Mouse (Mus musculus): ENCODE data around the gene Cpeb4.
"Not testable (repeated sequence)": the region's sequence is repeated elsewhere in the genome, so short reads cannot be mapped to it uniquely, and the experiment has no call there.

The Cpeb4 gene

DNA sequence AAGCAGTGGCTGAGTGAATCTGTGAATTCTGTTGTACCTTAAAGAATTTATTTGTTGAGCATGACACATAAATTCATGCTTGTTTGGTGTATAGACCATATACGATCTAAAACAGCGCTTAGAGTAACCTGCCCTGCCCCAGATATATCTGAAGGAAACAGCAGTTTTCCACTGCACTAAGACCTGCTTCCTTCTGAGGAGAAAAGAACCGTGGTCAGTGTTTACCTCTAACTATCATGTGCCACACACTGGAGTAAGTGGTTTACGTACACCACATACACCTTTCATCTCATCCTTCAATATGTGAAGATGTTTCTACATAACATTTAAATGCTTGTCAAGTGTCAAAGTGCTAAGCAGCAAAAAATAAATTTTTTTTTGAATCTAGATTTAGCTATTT, 102.1 kb downstream of the Cpeb4 start:
- DNase-seq (ENCODE audit: extremely low spot score, low spot score), result no peak

DNA sequence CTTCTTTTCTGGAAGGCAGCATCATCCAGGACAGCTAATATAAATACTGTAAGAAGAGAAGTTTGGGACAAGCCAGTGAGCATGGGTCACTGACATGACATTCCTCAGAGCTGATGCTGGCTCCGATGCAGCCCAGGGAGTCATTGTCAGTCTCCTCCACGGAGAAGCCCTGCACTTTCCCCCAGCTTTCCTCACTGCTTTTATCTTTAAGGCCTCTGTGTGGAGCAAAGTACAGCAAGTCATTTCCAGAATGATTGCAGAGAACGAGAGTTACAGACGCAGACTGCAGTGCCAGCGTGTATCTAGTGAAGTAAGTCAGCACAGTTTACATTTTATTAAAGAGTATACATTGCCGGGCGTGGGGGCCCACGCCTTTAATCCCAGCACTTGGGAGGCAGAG, 102.8 kb downstream of the Cpeb4 start:
- no peak for DNase-seq (ENCODE audit: extremely low spot score, low spot score)

DNA sequence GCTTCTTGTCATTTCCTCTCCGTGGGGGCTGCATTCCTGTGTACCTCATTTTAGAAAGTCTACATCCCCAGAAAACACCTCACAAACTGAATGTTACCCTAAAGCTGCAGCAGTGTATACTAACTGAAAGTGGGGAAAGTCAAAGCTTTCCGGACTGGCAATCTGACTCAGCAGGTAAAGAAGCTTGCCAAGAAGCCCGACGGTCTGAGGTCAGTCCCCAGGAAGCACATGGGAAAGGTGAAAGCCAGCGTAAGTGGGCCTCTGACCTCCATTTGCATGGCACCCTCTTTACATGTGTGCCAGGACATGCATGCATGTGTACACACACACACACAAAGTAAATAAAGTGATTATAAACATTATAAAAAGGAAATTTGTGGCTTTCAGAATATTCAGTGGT, 103.7 kb downstream of the Cpeb4 start:
- DNase-seq (ENCODE audit: extremely low spot score, low spot score), result no peak

DNA sequence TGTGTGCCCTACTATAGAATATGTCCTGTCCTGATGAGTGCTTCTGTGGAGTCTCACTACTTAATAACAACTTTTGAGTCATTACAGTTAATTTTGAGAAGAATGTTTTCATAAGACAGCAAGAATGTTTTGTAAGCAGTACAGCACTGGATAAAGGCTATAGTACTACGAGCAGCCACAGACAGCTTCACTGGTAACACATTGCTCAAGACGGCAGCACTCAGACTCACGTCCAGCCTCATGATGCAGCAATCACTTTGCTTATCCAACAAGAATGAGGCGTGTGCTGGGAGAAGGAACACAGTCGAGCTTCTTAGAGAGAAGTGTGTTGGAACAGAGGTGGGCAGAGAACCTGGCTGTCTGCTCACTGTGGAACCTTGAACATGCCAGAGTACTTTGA, 104.1 kb downstream of the Cpeb4 start:
- DNase-seq (ENCODE audit: extremely low spot score, low spot score), result no peak

DNA sequence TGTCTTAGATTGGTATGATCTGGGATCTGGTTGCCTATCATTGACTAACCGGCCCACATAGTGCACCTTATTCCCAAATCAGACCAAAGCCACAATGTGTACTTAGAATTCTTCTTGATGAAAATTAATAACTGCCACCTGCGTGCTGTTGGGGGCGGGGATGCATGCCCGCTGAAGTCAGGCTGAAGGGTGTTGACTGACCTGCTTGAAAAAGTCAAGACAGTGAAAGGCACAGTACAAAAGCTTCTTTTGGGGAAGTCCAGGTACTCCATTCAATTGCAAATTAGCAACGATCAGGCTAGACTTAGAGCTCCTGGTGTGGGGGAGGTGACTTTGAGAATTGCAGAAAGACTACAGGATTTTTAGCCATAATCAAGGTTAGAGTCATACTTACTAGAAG, 108.1 kb downstream of the Cpeb4 start:
- not testable (repeated sequence) for DNase-seq (ENCODE audit: extremely low spot score, low spot score)

DNA sequence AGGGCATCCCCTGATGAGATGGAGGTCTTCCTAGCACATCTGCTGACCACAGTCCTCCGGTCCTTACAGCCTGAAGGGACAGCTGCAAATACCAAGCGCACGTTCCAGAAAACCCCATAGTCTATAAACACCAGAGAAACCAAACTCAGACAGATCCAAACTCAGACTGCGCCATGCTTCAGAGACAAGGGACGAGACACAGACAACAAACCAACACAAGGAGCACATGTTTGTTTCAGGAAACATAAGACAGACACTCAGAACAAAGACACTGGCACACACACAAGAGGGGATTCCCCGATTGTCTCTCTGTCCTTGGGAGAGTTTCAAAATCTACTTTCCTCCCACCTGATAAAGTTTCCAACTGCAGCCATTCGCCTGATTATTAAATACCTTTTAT, 109.8 kb downstream of the Cpeb4 start:
- no peak for DNase-seq (ENCODE audit: extremely low spot score, low spot score)

DNA sequence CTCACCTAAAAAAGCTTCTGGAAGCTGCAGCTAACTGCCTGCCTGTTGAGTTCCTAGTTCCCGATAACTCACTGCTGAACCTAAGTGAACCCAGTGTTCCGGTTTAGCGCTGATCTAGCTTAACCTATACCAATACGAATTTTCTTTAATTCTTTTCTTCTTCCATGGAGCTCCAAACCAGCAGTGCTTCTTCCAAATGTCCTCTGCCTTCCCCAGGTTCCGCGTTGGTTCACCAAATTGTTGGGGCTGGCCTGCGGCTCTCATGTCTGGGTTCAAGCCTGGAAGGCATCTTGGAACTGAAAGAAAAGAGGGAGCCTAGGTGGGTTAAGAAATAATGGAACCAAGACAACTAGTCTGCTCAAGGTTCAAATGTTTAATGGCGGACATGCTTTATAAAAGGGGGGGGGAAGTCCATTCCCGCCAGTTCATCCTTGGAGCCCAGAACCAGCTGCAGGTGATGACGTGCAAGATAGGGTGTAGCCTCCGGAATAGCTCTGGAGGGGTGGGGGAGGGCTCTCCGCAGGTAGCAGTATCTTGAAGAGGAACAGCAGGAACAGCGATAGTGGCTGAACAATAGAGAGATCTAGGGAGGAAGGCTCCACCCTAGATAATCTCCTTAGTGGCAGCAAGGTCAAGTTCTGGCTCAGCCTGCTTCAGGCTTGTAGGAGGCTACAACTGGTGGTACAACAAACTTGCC, 110.4 kb downstream of the Cpeb4 start:
- DNase-seq (ENCODE audit: extremely low spot score, low spot score), result not testable (repeated sequence)

DNA sequence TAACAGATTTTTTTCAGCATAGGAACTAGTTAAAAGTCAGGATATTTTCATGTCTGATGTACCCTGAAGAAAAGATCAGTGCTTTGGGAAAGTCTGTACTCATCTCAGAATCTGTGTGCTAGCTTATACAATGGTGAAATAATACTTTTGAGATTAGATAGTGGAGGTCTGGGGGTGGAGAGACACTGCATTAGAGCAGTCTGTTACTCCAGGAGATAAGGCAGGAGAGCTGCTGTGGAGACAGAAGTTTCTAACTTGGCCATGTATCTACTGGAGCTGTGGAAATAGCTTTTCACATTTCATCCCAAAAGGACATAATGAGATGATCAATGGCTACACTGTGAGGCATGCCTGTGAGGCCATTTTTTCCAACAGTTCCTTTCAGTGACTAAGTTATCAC, 111.2 kb downstream of the Cpeb4 start:
- DNase-seq (ENCODE audit: extremely low spot score, low spot score), result no peak

DNA sequence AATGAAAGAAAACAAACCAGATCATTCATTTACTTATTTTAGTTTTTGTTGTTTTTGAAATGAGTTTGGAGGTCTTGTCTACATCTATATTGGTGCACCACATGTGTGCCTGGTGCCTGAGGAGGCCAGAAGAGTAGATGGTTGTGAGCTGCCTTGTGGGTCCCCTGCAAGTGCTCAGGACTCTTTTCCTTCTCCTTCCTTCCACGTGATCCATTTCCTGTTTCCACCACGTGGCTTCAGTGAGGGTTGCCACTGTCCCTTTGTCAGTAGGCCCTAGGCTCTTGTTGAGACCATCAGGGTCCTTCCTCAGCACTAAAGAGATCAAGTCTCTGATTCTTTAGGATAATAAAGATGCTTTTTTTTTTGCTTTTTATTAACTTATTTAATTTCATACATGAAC, 112.8 kb downstream of the Cpeb4 start:
- DNase-seq (ENCODE audit: extremely low spot score, low spot score), result no peak

Measured in neural tube, embryonic 10.5 days (tissue).